Mouse (Mus musculus) embryonic facial prominence, embryonic 14.5 days (tissue): Measurements from ENCODE around the gene Rin1. TPM values are rescaled to one million over a fixed set of nuclear protein-coding genes. Genes with fewer than 3 reads are reported as not detected.

Experiments used
- ATAC-seq: fragments of 200-750 bp; cut with Nextera tagmentation; 2 replicates; pipeline ENCODE4 v1.8.0; 2017; ENCODE audit warnings: low read depth, moderate number of reproducible peaks, moderate TSS enrichment
- DNase-seq: peaks from one replicate; pipeline ENCODE4 v3.0.0-alpha.2; 2015; ENCODE audit warnings: low spot score
- H3K27ac ChIP-seq: fragments of 300-500 bp; sonication (generic); replicated peaks from 2 replicates; pipeline ENCODE4 v1.5.1; 2014; ENCODE audit warnings: low read depth, mild to moderate bottlenecking, low read length, moderate library complexity
- H3K27me3 ChIP-seq: fragments of 300-500 bp; sonication (generic); replicated peaks from 2 replicates; pipeline ENCODE4 v1.6.1; 2014; ENCODE audit warnings: low read length; ENCODE audit not compliant: control insufficient read depth, insufficient read depth
- H3K36me3 ChIP-seq: fragments of 300-500 bp; sonication (generic); 2 replicates; pipeline ENCODE4 v1.6.1; 2014; ENCODE audit warnings: low read length, mixed read lengths; ENCODE audit not compliant: control insufficient read depth, insufficient read depth
- H3K4me1 ChIP-seq: fragments of 300-500 bp; sonication (generic); 2 replicates; pipeline ENCODE4 v1.6.1; 2014; ENCODE audit warnings: antibody characterized with exemption, low read length; ENCODE audit not compliant: control insufficient read depth, insufficient read depth
- H3K4me2 ChIP-seq: fragments of 300-500 bp; sonication (generic); 2 replicates; pipeline ENCODE4 v1.6.1; 2014; ENCODE audit warnings: low read depth, mild to moderate bottlenecking, low read length, moderate library complexity, mixed read lengths
- H3K4me3 ChIP-seq: fragments of 300-500 bp; sonication (generic); 2 replicates; pipeline ENCODE4 v1.5.1; 2014; ENCODE audit warnings: low read depth, mild to moderate bottlenecking, low read length
- H3K9ac ChIP-seq: fragments of 300-500 bp; sonication (generic); 2 replicates; pipeline ENCODE4 v1.6.1; 2014; ENCODE audit warnings: low read depth, mild to moderate bottlenecking, low read length, moderate library complexity, mixed read lengths
- H3K9me3 ChIP-seq: fragments of 300-500 bp; sonication (generic); 2 replicates; pipeline ENCODE4 v1.6.1; 2016; ENCODE audit warnings: low read length; ENCODE audit not compliant: control insufficient read depth
- WGBS: fragments of 180-500 bp; shearing (Covaris S2); extraction: QIAGEN DNeasy Blood & Tissue Kit; methylation state at CpG from one replicate; pipeline ENCODE4 v1.1.7; 2014; 5-methylcytosine and 5-hydroxymethylcytosine counted together
- polyA plus RNA-seq: library from polyadenylated mRNA; unstranded; fragments of >200 nt; fragmentation: Nextera tagmentation; extraction: Ambion mirVana; gene quantifications from 2 replicates; pipeline ENCODE4 v1.2.1, GENCODE M21; 2014

Rin1 gene
- polyA plus RNA-seq, 1 experiment from 2014 or later, result 3.0 TPM

DNA sequence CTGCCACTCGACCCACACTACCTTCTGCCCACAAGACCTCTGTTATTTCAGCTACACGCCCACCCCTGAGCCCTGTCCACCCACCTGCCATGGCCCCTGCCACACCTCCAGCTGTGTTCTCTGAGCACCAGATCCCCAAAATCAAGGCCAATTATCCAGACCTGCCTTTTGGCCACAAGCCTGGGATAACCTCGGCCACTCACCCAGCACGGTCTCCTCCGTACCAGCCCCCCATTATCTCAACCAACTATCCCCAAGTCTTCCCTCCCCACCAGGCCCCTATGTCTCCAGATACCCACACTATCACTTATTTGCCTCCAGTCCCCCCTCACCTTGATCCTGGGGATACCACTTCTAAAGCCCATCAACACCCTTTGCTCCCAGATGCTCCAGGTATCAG, 19.2 kb downstream of the Rin1 start:
- WGBS, result 74% methylated on average over 5 of the region's 5 CpGs
- Histone ChIP-seq H3K4me2 (peak overlapping the region; percentile 77), H3K4me1 (peaks cover 46% of the 10 kb centered on the region), H3K4me3 (peak overlapping the region; percentile 60), H3K9me3 (no peaks in the 10 kb centered on the region), H3K9ac (peak overlapping the region; percentile 83), H3K36me3 (no peaks in the 10 kb centered on the region), H3K27me3 (no peaks in the 10 kb centered on the region; the same call in 1 of the 2 replicates), H3K27ac (peak overlapping the region; percentile 96)
- ATAC-seq, result no peak
- DNase-seq, result no peak

DNA sequence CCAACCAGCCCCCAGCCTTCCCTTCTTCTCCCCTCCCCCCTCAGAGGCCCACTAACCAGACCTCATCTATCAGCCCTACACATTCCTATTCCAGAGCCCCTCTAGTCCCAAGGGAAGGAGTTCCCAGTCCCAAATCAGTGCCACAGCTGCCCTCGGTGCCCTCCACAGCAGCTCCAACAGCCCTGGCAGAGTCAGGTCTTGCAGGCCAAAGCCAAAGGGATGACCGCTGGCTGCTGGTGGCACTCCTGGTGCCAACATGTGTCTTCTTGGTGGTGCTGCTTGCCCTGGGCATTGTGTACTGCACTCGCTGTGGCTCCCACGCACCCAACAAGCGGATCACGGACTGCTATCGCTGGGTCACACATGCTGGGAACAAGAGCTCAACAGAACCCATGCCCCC, 19.7 kb downstream of the Rin1 start:
- no peak for ATAC-seq
- peak overlapping the region; percentile 96 for H3K27ac ChIP-seq
- WGBS, result 74% methylated on average over 7 of the region's 7 CpGs
- peak overlapping the region; percentile 60 for H3K4me3 ChIP-seq
- no peaks in the 10 kb centered on the region for H3K9me3 ChIP-seq
- peak overlapping the region; percentile 83 for H3K9ac ChIP-seq
- no peaks in the 10 kb centered on the region; the same call in 1 of the 2 replicates for H3K27me3 ChIP-seq
- no peak for DNase-seq
- H3K36me3 ChIP-seq, result no peaks in the 10 kb centered on the region
- H3K4me2 ChIP-seq, result peak overlapping the region; percentile 77
- H3K4me1 ChIP-seq, result peaks cover 42% of the 10 kb centered on the region

- peak overlapping the region; percentile 83 for H3K9ac ChIP-seq
- no peak for DNase-seq
- peak overlapping the region; percentile 77 for H3K4me2 ChIP-seq
- WGBS, result 11% methylated on average over 11 of the region's 11 CpGs
- H3K4me1 ChIP-seq, result peaks cover 40% of the 10 kb centered on the region
- H3K4me3 ChIP-seq, result peak overlapping the region; percentile 60
- no peaks in the 10 kb centered on the region; the same call in 1 of the 2 replicates for H3K27me3 ChIP-seq
- H3K36me3 ChIP-seq, result no peaks in the 10 kb centered on the region
- no peaks in the 10 kb centered on the region for H3K9me3 ChIP-seq
- peak overlapping the region; percentile 96 for H3K27ac ChIP-seq
- ATAC-seq, result no peak
Measured at GRCm38 (mm10) chr19:5071077-5071476, 20.8 kb downstream of the Rin1 start.

DNA sequence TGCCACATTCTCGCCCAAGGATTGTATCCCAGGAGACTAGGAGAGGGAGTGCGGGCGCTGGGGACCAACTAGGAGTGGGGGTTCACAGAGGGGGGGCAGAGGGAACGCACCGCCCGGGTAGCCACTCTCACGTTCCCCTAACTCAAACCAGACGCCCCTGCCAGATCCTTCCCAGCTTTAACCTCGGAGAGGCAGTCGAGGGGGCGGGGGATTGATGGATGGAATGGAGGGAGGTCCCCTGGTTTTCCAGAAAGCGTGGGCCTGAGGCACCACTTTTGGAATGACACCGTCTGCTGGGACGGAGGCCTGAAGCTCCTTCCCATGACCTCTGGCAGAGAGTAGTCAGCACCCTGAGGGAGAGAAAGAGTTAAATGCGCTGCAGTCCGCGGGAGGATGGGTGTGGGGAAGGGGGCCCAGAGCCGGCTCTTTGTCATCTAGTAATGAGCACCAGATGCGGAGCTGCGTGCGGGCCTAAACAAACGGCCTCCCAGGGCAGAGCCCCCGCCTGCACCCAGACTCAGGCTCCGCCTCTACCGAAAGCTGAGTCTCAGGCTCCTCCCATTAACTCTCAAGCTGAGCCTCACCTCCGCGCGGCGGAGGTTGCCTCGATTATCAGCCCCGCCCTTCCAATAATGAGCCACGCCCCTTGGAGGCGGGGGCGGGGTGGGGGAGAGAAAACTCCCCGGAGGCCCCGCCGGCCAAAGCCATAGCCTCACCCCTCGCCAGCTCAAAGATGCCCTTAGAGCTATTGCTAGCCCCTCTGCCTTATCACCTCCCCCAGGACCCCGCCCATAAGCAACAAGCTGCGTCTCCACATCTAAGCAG, 21.5 kb downstream of the Rin1 start:
- 0% methylated on average over 21 of the region's 40 CpGs for WGBS
- Histone ChIP-seq H3K9me3 (no peaks in the 10 kb centered on the region), H3K27ac (peak overlapping the region; percentile 96), H3K27me3 (no peaks in the 10 kb centered on the region; the same call in 1 of the 2 replicates), H3K4me3 (peak overlapping the region; percentile 60), H3K36me3 (no peaks in the 10 kb centered on the region), H3K4me2 (peak overlapping the region; percentile 77), H3K4me1 (peaks cover 39% of the 10 kb centered on the region), H3K9ac (peak overlapping the region; percentile 83)
- ATAC-seq (peak; percentile 91), DNase-seq (peak; percentile 98)

DNA sequence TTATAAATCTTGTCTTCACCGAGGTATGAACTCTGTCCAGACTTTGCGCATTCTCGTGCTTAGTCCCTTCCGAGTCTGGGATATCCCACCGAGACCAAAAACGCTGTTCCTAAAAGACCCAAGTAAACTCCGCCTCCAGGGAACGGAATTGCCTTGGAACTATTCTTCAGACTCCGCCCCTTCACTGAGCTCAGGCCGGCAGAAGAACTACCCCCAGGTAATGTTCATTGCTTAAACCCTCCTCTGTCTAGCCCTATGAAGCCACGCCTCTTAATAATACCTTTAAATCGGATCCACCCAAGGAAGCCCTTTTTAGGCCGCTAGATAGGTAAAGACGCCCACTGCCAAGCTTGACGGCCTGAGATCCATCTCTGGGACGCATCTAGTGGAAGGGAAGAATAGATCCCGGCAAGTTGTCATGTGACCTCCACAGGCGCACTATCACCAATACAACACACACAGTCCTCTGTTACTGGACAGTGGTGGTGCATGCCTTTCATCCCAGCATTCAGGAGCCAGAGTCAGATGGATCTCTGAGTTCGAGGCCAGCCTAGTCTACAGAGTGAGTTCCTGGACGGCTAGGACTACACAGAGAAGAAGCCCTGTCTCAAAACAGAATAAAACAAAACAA, 22.2 kb downstream of the Rin1 start:
- Histone ChIP-seq H3K27ac (peak overlapping the region; percentile 96), H3K4me2 (peak overlapping the region; percentile 77), H3K4me1 (peaks cover 31% of the 10 kb centered on the region), H3K9me3 (no peaks in the 10 kb centered on the region), H3K4me3 (peak overlapping the region; percentile 60), H3K27me3 (no peaks in the 10 kb centered on the region; the same call in 1 of the 2 replicates), H3K36me3 (no peaks in the 10 kb centered on the region), H3K9ac (peak overlapping the region; percentile 41; the same call in 1 of the 2 replicates)
- peak; percentile 87 for DNase-seq
- ATAC-seq, result peak; percentile 4; the same call in 1 of the 2 replicates
- WGBS, result 2% methylated on average over 20 of the region's 20 CpGs

- H3K9me3 ChIP-seq, result no peaks in the 10 kb centered on the region
- peak overlapping the region; percentile 96 for H3K27ac ChIP-seq
- H3K27me3 ChIP-seq, result no peaks in the 10 kb centered on the region; the same call in 1 of the 2 replicates
- H3K4me1 ChIP-seq, result peaks cover 28% of the 10 kb centered on the region
- H3K36me3 ChIP-seq, result no peaks in the 10 kb centered on the region
- DNase-seq (peak; percentile 91), ATAC-seq (peak; percentile 19; the same call in 1 of the 2 replicates)
- peak overlapping the region; percentile 77 for H3K4me2 ChIP-seq
- 0 out of 2 replicates have a peak overlapping the region, but pooled peaks have one; percentile 41 for H3K9ac ChIP-seq
- under 1% methylated on average over 15 of the region's 15 CpGs for WGBS
- H3K4me3 ChIP-seq, result peak overlapping the region; percentile 60
Measured at GRCm38 (mm10) chr19:5073028-5073427, 22.7 kb downstream of the Rin1 start.

GRCm38 (mm10) chr19:5073518-5073917, 23.2 kb downstream of the Rin1 start:
- ATAC-seq (no peak), DNase-seq (no peak)
- Histone ChIP-seq H3K9ac (no peak overlapping the region), H3K4me3 (0 out of 2 replicates have a peak overlapping the region, but pooled peaks have one; percentile 60), H3K4me1 (peaks cover 28% of the 10 kb centered on the region), H3K36me3 (no peaks in the 10 kb centered on the region), H3K27me3 (no peaks in the 10 kb centered on the region; the same call in 1 of the 2 replicates), H3K4me2 (peak overlapping the region; percentile 77; the same call in 1 of the 2 replicates), H3K27ac (no peak overlapping the region), H3K9me3 (no peaks in the 10 kb centered on the region)
- 40% methylated on average over 5 of the region's 5 CpGs for WGBS

- Histone ChIP-seq H3K9ac (no peak overlapping the region), H3K4me3 (no peak overlapping the region), H3K36me3 (no peaks in the 10 kb centered on the region), H3K4me2 (no peak overlapping the region), H3K4me1 (no peaks in the 10 kb centered on the region), H3K9me3 (no peaks in the 10 kb centered on the region), H3K27ac (no peak overlapping the region), H3K27me3 (peaks cover 40% of the 10 kb centered on the region)
- 80% methylated on average over 1 of the region's 1 CpGs for WGBS
- DNase-seq, result no peak
- ATAC-seq, result no peak
Measured at GRCm38 (mm10) chr19:5079279-5079678, 29.0 kb downstream of the Rin1 start.
